Mouse (Mus musculus) hindbrain, embryonic 15.5 days (tissue): ENCODE data around the gene Tha1. TPM values are rescaled to one million over a fixed set of nuclear protein-coding genes. Genes with fewer than 3 reads are reported as not detected.
A peak's percentile ranks its signal among the peaks of the same experiment; 100 is the strongest.

Source experiments
- ATAC-seq: fragments of 200-750 bp; cut with Nextera tagmentation; 2 replicates; pipeline ENCODE4 v1.8.0; 2017; ENCODE audit warnings: low read depth, moderate number of reproducible peaks, moderate TSS enrichment; ENCODE audit not compliant: low FRiP score
- H3K27ac ChIP-seq: fragments of 300-500 bp; sonication (generic); replicated peaks from 2 replicates; pipeline ENCODE4 v1.5.1; 2015; ENCODE audit warnings: mild to moderate bottlenecking, inconsistent platforms
- H3K27me3 ChIP-seq: fragments of 300-500 bp; sonication (generic); 2 replicates; pipeline ENCODE4 v1.6.1; 2015; ENCODE audit warnings: control low read depth, inconsistent platforms
- H3K36me3 ChIP-seq: fragments of 300-500 bp; sonication (generic); 2 replicates; pipeline ENCODE4 v1.6.1; 2015; ENCODE audit warnings: control low read depth, inconsistent platforms
- H3K4me1 ChIP-seq: fragments of 300-500 bp; sonication (generic); replicated peaks from 2 replicates; pipeline ENCODE4 v1.6.1; 2015; ENCODE audit warnings: control low read depth, inconsistent platforms
- H3K4me2 ChIP-seq: fragments of 300-500 bp; sonication (generic); 2 replicates; pipeline ENCODE4 v1.6.1; 2015; ENCODE audit warnings: moderate library complexity, mild to moderate bottlenecking, inconsistent platforms
- H3K4me3 ChIP-seq: fragments of 300-500 bp; sonication (generic); 2 replicates; pipeline ENCODE4 v1.5.1; 2015; ENCODE audit warnings: mild to moderate bottlenecking, inconsistent platforms
- H3K9ac ChIP-seq: fragments of 300-500 bp; sonication (generic); 2 replicates; pipeline ENCODE4 v1.6.1; 2015; ENCODE audit warnings: inconsistent platforms
- H3K9me3 ChIP-seq: fragments of 300-500 bp; sonication (generic); 2 replicates; pipeline ENCODE4 v1.6.1; 2016; ENCODE audit warnings: control low read depth, inconsistent platforms
- WGBS: fragments of 180-500 bp; shearing (Covaris S2); methylation state at CpG from one replicate; pipeline ENCODE4 v1.1.7; 2015; 5-methylcytosine and 5-hydroxymethylcytosine counted together
- polyA plus RNA-seq: library from polyadenylated mRNA; unstranded; fragments of >200 nt; fragmentation: Nextera tagmentation; extraction: Ambion mirVana; gene quantifications from 2 replicates; pipeline ENCODE4 v1.2.1, GENCODE M21; 2015

The Tha1 gene
- polyA plus RNA-seq, 1 experiment from 2014 or later = 3.7 TPM

DNA sequence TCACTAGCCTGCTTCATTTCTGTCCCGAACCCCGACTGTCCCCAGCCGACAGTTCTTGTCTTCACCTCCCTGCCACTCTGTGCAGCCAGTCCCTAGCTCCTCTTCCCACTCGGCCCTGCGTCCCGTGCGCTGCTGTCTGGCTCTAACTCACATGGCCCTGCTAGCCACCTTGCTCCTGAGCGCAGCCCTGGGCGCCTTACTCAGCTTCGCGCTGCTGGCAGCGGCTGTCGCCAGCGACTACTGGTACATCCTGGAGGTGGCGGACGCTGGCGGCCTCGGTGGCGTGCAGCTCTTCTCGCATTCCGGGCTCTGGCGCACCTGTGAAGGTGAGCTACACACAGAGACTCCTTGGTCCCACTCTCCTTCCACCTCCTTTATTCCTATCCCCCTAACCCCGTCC lies 12.7 kb downstream of the Tha1 start, which contains the start of gene Tmem235:
Tmem235 (plus strand) TSS at position 152 of the 400 bp plus-strand sequence.
- H3K4me2 ChIP-seq = peak within 1 kb of the TSS; percentile 27; the same call in 1 of the 2 replicates
- H3K9me3 ChIP-seq = no peaks in the 10 kb centered on the region
- H3K9ac ChIP-seq = no peak within 1 kb of the TSS
- H3K36me3 ChIP-seq = no peaks in the 10 kb centered on the region
- peaks cover 10% of the 10 kb centered on the region; the same call in 1 of the 2 replicates for H3K4me1 ChIP-seq
- WGBS = 4% methylated on average over 23 of the region's 23 CpGs
- ATAC-seq = no peak
- H3K4me3 ChIP-seq = no peak within 1 kb of the TSS
- no peak within 1 kb of the TSS for H3K27ac ChIP-seq
- H3K27me3 ChIP-seq = peaks cover 26% of the 10 kb centered on the region

DNA sequence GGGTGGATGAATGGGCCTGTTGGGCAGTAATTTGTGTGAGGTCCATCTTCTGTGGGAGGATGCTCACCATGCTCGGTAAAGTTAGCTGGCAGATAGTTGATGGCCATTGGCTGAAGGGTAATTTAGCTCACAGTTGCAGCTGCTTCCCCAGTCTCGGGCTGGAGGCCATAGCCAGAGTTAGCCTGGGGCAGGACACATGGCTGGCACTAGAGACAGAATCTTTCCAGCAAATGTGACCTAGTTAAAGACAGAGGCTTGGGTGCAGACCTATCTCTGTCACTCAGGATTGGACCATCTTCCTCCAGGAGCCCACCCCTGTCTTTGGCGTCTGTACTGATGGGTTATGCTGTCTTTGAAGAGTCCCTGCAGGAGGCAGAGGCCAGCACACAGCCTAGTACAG lies 14.9 kb downstream of the Tha1 start:
- Histone ChIP-seq H3K36me3 (no peaks in the 10 kb centered on the region), H3K4me1 (peaks cover 8% of the 10 kb centered on the region; the same call in 1 of the 2 replicates), H3K9ac (no peak overlapping the region), H3K27me3 (peaks cover 26% of the 10 kb centered on the region), H3K9me3 (no peaks in the 10 kb centered on the region), H3K27ac (no peak overlapping the region), H3K4me3 (no peak overlapping the region), H3K4me2 (no peak overlapping the region)
- WGBS = 34% methylated on average over 3 of the region's 3 CpGs
- ATAC-seq = no peak

DNA sequence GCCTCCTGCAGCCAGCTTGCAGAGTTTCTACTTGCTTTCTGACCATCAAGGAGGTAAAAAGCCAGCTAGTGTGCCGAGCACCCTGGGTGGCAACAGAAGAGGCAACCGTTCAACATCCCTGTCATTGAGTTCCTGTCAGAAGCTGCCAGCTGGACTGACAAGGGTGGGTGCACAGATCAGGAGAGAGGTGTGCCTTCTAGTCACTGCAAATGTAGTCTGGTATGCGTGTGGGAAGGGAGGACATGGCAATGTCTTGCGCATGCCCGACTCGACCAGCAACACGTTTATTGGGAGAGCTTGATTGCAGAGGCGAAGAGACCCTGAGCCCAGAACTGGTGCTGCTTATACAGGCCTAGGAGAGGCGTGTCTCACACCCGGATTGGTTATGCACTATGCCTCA lies 15.8 kb downstream of the Tha1 start:
- WGBS = 96% methylated on average over 10 of the region's 10 CpGs
- no peaks in the 10 kb centered on the region for H3K36me3 ChIP-seq

DNA sequence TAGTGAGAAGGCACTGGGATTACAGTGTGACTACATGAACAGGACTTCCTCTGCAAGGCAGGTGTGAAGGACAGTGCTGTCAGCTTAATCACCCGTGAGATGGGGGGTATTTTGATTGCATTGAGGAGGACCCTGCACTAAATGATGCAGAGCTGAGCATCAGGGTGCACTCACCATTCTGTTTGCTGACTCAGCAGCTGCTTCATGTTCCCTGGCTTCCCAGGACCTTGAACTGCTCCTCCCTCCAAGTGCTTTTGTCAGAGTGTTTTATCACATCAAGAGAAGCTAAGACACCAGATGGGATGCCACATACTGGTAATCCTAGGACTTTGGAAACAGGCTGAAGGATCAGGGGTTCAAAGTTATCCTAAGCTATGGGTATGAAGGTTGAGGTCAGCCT lies 17.3 kb downstream of the Tha1 start:
- WGBS = 85% methylated on average over 1 of the region's 1 CpGs
- peaks cover 18% of the 10 kb centered on the region for H3K27me3 ChIP-seq
- peaks cover 8% of the 10 kb centered on the region; the same call in 1 of the 2 replicates for H3K4me1 ChIP-seq
- H3K27ac ChIP-seq = no peak overlapping the region
- no peaks in the 10 kb centered on the region for H3K9me3 ChIP-seq
- H3K4me2 ChIP-seq = no peak overlapping the region
- H3K36me3 ChIP-seq = no peaks in the 10 kb centered on the region
- no peak for ATAC-seq
- no peak overlapping the region for H3K4me3 ChIP-seq
- no peak overlapping the region for H3K9ac ChIP-seq

More for the DNA sequence above, 15.8 kb downstream of the Tha1 start:
- ATAC-seq = no peak
- Histone ChIP-seq H3K9ac (no peak overlapping the region), H3K27ac (no peak overlapping the region), H3K27me3 (peaks cover 26% of the 10 kb centered on the region), H3K9me3 (no peaks in the 10 kb centered on the region), H3K4me1 (peaks cover 8% of the 10 kb centered on the region; the same call in 1 of the 2 replicates), H3K4me3 (no peak overlapping the region), H3K4me2 (no peak overlapping the region)

DNA sequence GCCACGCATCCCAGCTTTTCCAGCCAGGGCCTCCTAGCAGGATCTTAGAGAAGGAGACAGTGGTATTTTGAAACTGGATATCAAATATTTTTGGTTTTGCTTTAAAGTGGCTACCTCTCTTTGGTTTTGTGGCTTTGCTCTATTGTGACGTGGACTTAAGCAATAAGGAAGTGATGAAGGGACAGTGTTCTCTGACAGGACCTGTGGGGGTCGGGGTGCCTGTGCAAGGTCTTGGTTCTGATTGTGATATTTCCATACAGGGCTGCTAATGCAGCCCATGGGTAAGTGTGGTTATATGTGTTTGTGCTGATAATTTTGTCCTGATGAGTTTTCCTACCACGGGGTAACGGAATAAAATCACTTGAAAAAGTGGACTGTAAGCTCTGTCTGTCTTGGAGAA lies 17.9 kb downstream of the Tha1 start:
- H3K36me3 ChIP-seq = no peaks in the 10 kb centered on the region
- H3K4me1 ChIP-seq = peaks cover 4% of the 10 kb centered on the region; the same call in 1 of the 2 replicates
- no peak overlapping the region for H3K4me3 ChIP-seq
- no peak overlapping the region for H3K4me2 ChIP-seq
- H3K27ac ChIP-seq = no peak overlapping the region
- ATAC-seq = no peak
- 93% methylated on average over 5 of the region's 5 CpGs for WGBS
- no peaks in the 10 kb centered on the region for H3K9me3 ChIP-seq
- H3K9ac ChIP-seq = no peak overlapping the region
- H3K27me3 ChIP-seq = peaks cover 12% of the 10 kb centered on the region

DNA sequence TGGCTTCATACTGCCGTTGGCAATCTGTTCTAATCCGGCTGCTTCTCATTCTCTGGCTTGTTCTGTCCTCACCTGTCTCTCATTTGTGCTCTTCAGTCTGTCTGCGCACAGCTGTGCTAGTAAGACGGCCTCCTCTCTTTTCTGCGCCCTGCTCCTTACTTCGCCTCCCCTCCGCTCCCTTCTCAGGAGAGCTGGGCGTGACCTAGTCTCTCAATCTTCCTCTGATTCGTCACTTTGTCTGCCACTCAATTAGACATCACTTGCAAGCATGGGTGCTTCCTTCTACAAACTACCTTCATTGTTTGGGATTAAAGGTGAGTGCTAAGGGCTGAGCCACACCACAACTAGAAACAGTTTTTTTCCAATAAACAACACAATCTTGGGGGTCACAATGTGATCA lies 19.0 kb downstream of the Tha1 start:
- no peak overlapping the region for H3K4me3 ChIP-seq
- H3K4me2 ChIP-seq = no peak overlapping the region
- H3K36me3 ChIP-seq = no peaks in the 10 kb centered on the region
- 94% methylated on average over 9 of the region's 9 CpGs for WGBS
- no peak for ATAC-seq
- no peak overlapping the region for H3K9ac ChIP-seq
- H3K27me3 ChIP-seq = peaks cover 3% of the 10 kb centered on the region; the same call in 1 of the 2 replicates
- H3K9me3 ChIP-seq = no peaks in the 10 kb centered on the region
- no peak overlapping the region for H3K27ac ChIP-seq
- peaks cover 8% of the 10 kb centered on the region for H3K4me1 ChIP-seq

DNA sequence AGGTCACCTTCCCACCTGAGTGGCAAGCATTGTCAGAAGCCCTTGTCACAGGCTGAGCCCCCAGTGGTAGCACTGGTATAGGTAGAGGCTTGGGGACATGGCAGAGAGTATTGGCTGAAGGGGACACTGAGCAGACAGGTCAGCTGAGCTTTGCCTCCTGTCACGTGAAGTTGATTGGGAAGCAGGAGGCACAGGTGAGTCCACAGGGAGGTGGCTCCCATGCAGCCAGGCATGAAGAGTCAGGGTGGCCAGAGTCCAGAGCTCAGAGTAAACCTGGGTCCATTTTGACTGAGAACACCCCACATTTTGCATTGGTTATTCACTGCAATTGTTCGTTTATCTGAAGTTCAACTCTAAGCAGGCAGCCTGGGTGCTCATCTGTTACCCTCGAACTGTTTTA lies 20.4 kb downstream of the Tha1 start:
- H3K36me3 ChIP-seq = no peaks in the 10 kb centered on the region
- no peak overlapping the region for H3K4me2 ChIP-seq
- H3K4me3 ChIP-seq = no peak overlapping the region
- WGBS = 94% methylated on average over 3 of the region's 3 CpGs
- H3K27ac ChIP-seq = no peak overlapping the region
- no peak overlapping the region for H3K9ac ChIP-seq
- no peaks in the 10 kb centered on the region for H3K27me3 ChIP-seq
- H3K9me3 ChIP-seq = no peaks in the 10 kb centered on the region
- no peak for ATAC-seq
- peaks cover 16% of the 10 kb centered on the region for H3K4me1 ChIP-seq

DNA sequence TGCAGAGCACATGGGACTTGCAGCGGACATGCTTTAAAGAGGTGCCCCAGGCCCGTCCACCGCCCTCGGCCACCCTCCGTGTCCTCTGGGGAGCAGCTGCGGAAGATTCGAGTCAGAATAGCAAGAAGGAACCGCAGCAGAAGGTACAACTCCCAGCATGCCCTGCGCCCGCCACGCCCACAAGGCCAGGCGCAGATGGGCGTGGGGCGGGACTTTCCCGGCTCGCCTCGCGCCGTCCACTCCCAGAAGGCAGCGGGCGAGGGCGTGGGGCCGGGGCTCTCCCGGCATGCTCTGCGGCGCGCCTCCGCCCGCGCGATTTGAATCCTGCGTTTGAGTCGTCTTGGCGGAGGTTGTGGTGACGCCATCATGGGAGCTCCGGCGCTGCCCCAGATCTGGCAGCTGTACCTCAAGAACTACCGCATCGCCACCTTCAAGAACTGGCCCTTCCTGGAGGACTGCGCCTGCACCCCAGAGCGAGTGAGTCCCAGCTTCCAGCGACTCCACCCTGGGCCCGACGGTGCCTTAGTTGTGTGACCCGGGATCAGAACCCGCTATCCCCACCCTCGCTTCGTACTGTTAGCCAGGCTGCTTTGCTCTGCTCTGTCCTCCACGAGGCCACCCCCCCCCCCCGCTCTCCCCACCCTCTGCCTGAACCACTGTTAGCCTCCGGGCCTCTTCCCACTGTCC lies 24.2 kb downstream of the Tha1 start, which contains the start of gene Birc5:
Birc5 (plus strand) TSS at position 267 of the 687 bp plus-strand sequence.
- no peaks in the 10 kb centered on the region for H3K9me3 ChIP-seq
- H3K4me3 ChIP-seq = peak within 1 kb of the TSS; percentile 78
- ATAC-seq = peak; percentile 95
- H3K4me1 ChIP-seq = peaks cover 18% of the 10 kb centered on the region
- H3K27ac ChIP-seq = peak within 1 kb of the TSS; percentile 98
- H3K27me3 ChIP-seq = no peaks in the 10 kb centered on the region
- H3K4me2 ChIP-seq = peak within 1 kb of the TSS; percentile 79
- peak within 1 kb of the TSS; percentile 87 for H3K9ac ChIP-seq
- under 1% methylated on average over 51 of the region's 51 CpGs for WGBS
- no peaks in the 10 kb centered on the region for H3K36me3 ChIP-seq

DNA sequence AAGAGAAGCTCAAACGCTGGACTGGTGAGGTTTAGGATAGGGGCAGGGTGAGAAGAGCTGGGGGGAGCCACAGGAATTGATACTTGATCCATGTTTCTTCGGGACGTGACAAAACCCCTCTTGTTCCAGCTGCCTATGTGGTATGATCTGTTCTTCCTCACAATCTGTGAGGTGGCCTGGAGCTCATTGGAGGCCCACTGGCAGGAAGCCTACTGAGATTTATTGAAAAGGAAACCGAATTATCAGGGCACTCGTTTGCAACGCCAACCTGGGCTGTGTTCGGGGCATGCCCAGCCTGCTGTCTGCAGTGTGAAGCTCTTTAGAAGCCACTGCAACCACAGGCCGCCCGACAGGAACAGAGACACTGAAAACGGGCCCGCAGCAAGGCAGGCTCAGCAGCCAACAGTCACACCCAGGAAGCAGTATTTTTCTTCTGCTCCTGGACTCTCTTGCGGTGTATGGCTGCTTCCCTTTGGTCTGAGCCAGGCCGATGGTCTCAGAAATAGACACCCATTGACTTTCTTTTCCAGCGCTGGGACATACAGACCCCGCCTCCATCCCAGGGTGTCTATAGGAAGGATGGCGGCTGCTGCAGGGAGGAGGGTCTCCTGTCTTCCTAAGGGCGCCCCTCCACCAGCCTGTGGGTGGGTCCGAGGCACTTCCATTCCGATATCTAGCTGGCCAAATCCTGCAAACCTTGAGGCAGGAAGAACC lies 24.9 kb downstream of the Tha1 start:
- peaks cover 18% of the 10 kb centered on the region for H3K4me1 ChIP-seq
- peak overlapping the region; percentile 98 for H3K27ac ChIP-seq
- H3K9ac ChIP-seq = peak overlapping the region; percentile 87
- H3K36me3 ChIP-seq = no peaks in the 10 kb centered on the region
- H3K27me3 ChIP-seq = no peaks in the 10 kb centered on the region
- peak; percentile 90 for ATAC-seq
- peak overlapping the region; percentile 79 for H3K4me2 ChIP-seq
- peak overlapping the region; percentile 78 for H3K4me3 ChIP-seq
- no peaks in the 10 kb centered on the region for H3K9me3 ChIP-seq
- 13% methylated on average over 19 of the region's 19 CpGs for WGBS

DNA sequence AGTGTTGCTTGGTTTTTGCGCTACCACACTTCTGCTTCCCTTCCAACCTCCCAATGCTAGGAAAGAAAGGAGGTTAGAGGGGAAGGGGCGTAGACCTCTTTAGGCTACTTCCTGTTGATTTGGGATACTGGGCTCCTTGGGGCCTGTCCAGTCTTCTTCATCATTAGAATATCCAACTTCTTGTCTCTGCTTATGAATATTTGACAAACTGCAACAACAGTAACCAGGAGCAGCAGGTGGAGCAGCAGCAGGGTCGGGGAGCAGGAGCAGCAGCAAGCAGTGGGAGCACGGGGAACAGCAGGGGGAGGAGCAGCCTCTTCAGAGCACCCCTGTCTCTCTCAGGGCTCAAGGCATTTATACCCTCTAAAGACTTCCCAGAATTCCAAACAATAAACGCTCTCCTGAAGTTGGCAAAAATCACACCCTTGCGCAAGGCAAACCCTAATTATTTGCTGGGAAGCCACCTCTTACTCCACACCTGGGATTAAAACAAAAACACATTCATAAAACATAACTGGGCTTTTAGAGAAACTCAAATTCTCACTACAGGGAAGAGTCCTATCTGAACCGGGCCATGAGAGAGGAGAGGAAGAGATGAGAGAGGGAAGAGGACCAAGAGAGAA lies 25.6 kb downstream of the Tha1 start:
- Histone ChIP-seq H3K9ac (peak overlapping the region; percentile 87), H3K4me3 (no peak overlapping the region)
- 83% methylated on average over 7 of the region's 7 CpGs for WGBS

DNA sequence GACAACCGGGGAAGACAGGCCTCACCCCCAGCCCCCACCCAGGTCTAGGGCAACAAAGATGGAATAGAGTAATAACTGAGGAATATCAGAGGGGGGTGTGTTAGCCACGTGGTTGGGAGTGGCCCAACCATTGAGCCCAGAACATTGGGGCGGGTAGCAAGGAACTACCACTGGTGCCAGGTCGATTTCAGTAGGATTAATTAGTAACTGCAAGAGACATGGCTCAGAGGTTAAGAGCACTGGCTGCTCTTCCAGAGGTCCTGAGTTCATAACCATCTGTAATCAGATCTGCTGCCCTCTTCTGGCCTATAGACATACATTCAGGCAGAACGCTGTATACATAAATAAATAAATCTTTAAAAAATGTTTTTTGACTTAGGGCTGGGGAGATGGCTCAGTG lies 26.6 kb downstream of the Tha1 start:
- no peak for ATAC-seq
- Histone ChIP-seq H3K36me3 (no peaks in the 10 kb centered on the region), H3K4me1 (peaks cover 18% of the 10 kb centered on the region), H3K27me3 (no peaks in the 10 kb centered on the region), H3K4me3 (no peak overlapping the region), H3K9ac (no peak overlapping the region), H3K9me3 (no peaks in the 10 kb centered on the region), H3K27ac (no peak overlapping the region), H3K4me2 (no peak overlapping the region)
- WGBS = 49% methylated on average over 5 of the region's 5 CpGs

More for the DNA sequence above, 25.6 kb downstream of the Tha1 start:
- peak overlapping the region; percentile 98 for H3K27ac ChIP-seq
- H3K4me1 ChIP-seq = peaks cover 18% of the 10 kb centered on the region
- no peaks in the 10 kb centered on the region for H3K27me3 ChIP-seq
- H3K9me3 ChIP-seq = no peaks in the 10 kb centered on the region
- H3K4me2 ChIP-seq = peak overlapping the region; percentile 79
- H3K36me3 ChIP-seq = no peaks in the 10 kb centered on the region
- no peak for ATAC-seq

DNA sequence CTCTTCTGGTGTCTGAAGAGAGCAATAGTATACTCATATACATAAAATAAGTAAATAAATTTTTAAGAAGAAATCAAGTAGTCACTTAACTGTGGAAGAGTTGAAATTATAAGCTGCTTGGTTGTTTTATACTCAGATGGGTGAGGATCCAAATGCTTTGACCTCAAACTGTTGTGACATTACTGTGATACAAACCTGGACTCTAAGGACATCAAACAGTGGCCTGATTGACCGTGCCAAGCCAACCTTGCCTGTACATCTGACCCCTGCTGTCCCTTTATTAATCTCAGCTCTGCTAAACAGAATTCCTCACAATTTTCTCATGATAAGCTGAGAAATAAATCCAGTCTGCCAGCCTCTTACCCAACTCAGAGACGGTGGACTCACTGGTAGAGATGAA lies 27.6 kb downstream of the Tha1 start:
- WGBS = 83% methylated on average over 2 of the region's 2 CpGs
- no peak overlapping the region for H3K4me2 ChIP-seq
- no peak for ATAC-seq

More for the DNA sequence above, 27.6 kb downstream of the Tha1 start:
- H3K4me3 ChIP-seq = no peak overlapping the region
- peaks cover 18% of the 10 kb centered on the region for H3K4me1 ChIP-seq
- H3K27ac ChIP-seq = no peak overlapping the region
- H3K27me3 ChIP-seq = no peaks in the 10 kb centered on the region
- H3K9me3 ChIP-seq = no peaks in the 10 kb centered on the region
- H3K9ac ChIP-seq = no peak overlapping the region
- no peaks in the 10 kb centered on the region for H3K36me3 ChIP-seq
